Mouse (Mus musculus): ENCODE results near the gene Actl7a.

The Actl7a gene

GRCm38 (mm10) chr4:56756966-56757600 is 13.9 kb downstream of the Actl7a start:
- no peak for DNase-seq (ENCODE audit: extremely low spot score, low read depth, low spot score)

DNA sequence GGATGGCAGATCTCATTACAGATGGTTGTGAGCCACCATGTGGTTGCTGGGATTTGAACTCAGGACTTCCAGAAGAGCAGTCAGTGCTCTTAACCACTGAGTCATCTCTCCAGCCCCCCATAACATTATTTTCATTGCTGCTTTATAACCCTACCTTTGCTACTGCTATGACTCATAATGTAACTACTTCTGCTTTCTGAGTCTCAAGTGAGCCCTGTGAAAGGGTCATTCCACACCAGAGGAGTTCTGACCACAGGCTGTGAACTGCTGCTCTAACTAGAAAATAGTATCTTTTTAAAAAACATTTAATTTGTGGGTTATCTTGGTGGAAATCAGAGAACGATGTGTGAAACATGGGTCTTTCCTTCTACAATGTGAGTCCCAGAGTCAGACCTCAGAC is 14.5 kb downstream of the Actl7a start:
- DNase-seq (ENCODE audit: extremely low spot score, low read depth, low spot score), result no peak

DNA sequence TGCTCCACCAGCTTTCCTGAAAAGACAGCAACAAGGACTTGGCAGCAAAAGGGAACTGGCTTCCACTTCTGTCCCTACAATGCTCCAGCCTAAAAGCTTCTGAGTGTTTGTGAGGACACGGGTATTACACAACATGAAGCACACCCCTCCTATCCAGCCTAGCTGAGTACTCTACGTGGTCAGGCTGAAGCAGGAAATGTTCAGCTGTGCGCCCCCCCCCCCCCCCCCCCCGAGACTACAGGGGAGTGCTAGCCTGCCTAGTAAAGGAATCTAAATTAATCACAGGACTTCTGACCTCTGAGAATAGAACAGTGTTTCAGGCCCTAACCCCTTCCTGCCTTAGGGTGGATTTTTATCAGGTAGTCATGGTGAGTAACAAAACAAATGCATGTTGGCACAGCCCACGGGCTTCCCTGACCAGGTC is 24.7 kb downstream of the Actl7a start:
- DNase-seq (ENCODE audit: extremely low spot score, low read depth, low spot score), result no peak

- no peak for DNase-seq (ENCODE audit: extremely low spot score, low read depth, low spot score)
Observed at GRCm38 (mm10) chr4:56768913-56769312, 25.7 kb downstream of the Actl7a start.

DNA sequence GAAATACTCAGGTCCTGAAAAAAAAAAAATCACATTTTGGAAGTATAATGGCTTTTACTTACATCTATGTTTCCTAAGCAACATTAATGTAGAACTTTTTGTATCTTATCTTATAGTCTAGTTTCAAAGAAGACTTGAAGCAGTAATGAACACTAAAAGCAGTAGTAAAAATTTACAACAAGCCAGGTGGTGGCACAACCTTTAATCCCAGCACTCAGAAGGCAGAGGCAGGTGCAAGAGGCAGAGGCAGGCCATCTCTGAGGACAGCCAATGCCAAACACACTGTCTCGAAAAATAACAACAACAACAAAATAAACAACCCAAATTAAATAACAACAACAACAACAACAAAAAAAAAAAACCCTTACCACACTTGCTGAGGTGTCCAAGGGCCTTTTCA is 27.9 kb downstream of the Actl7a start:
- no peak for DNase-seq (ENCODE audit: extremely low spot score, low read depth, low spot score)

DNA sequence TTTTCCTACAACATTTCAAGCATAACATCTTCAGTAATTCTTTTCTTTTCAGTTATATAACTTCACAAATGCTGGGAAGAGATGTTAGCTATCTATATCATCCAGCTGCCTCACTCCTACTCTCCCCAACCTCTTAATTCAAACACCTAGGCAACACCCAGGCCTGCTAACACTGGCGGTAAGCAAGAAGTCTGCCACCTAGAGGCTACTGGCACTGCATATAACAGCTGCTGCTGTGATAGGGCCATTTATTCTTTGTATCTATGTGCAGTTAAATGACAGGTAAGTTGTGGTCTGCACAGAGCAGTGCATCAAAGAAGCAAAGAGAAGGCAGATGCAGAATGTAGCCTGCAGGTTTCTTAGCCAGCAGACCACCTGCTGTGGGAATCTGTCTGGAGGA is 48.2 kb downstream of the Actl7a start:
- no peak for DNase-seq (ENCODE audit: extremely low spot score, low read depth, low spot score)

Measured in hindlimb bud, embryonic 11.5 days (tissue).